Mouse (Mus musculus): ENCODE results near the gene Rgs14. TPM values are rescaled to one million over a fixed set of nuclear protein-coding genes. Genes with fewer than 3 reads are reported as not detected.

Rgs14 gene
- polyA plus RNA-seq, 3 experiments from 2014 or later, result 61.5 to 73.9 (median 62.9) TPM

Other genes with a start within 250 kb of the Rgs14 start
- gene Gm17617, start 236.2 kb upstream of the Rgs14 start, polyA plus RNA-seq (2017; shearing (Covaris generic)), result not detected
- gene Fgfr4, start 217.1 kb upstream of the Rgs14 start, polyA plus RNA-seq (2017; shearing (Covaris generic)), result not detected
- 10 to 100 TPM; 46.7 to 76.6 (median 60.1) TPM for gene Nsd1, start 159.9 kb upstream of the Rgs14 start, polyA plus RNA-seq (2017; shearing (Covaris generic))
- 100 to 1,000 TPM; 196 to 371 (median 209) TPM for gene Prelid1, start 49.2 kb upstream of the Rgs14 start, polyA plus RNA-seq (2017; shearing (Covaris generic))
- gene Rab24, start 47.8 kb upstream of the Rgs14 start, polyA plus RNA-seq (2017; shearing (Covaris generic)), result 10 to 100 TPM in 1 of 3 experiments, 1 to 10 TPM in 2; 8.8 to 15.0 (median 9.7) TPM
- 10 to 100 TPM in 1 of 3 experiments, 1 to 10 TPM in 2; 2.2 to 32.2 (median 3.5) TPM for gene Mxd3, start 39.9 kb upstream of the Rgs14 start, polyA plus RNA-seq (2017; shearing (Covaris generic))
- 10 to 100 TPM; 43.9 to 62.8 (median 60.7) TPM for gene Lman2, start 6.9 kb upstream of the Rgs14 start, polyA plus RNA-seq (2017; shearing (Covaris generic))
- under 1 TPM in 1 of 3 experiments, not detected in 2; 0.20 TPM for gene Slc34a1, start 28.5 kb downstream of the Rgs14 start, polyA plus RNA-seq (2017; shearing (Covaris generic))
- not detected for gene Pfn3, start 45.5 kb downstream of the Rgs14 start, polyA plus RNA-seq (2017; shearing (Covaris generic))
- gene F12, start 57.1 kb downstream of the Rgs14 start, polyA plus RNA-seq (2017; shearing (Covaris generic)), result under 1 TPM in 1 of 3 experiments, not detected in 2; 0.24 TPM
- 10 to 100 TPM; 35.3 to 50.0 (median 40.5) TPM for gene Grk6, start 75.3 kb downstream of the Rgs14 start, polyA plus RNA-seq (2017; shearing (Covaris generic))
- gene Prr7, start 94.5 kb downstream of the Rgs14 start, polyA plus RNA-seq (2017; shearing (Covaris generic)), result under 1 TPM in 1 of 3 experiments, not detected in 2; 0.26 TPM
- gene Dbn1, start 118.4 kb downstream of the Rgs14 start, polyA plus RNA-seq (2017; shearing (Covaris generic)), result under 1 TPM in 1 of 3 experiments, not detected in 2; 0.15 TPM
- gene Pdlim7, start 143.9 kb downstream of the Rgs14 start, polyA plus RNA-seq (2017; shearing (Covaris generic)), result 10 to 100 TPM; 13.2 to 15.7 (median 13.5) TPM
- gene Dok3, start 159.6 kb downstream of the Rgs14 start, polyA plus RNA-seq (2017; shearing (Covaris generic)), result 1 to 10 TPM in 2 of 3 experiments, under 1 TPM in 1; 0.93 to 1.1 (median 1.1) TPM
- gene Ddx41, start 166.9 kb downstream of the Rgs14 start, polyA plus RNA-seq (2017; shearing (Covaris generic)), result 10 to 100 TPM; 41.7 to 61.0 (median 54.6) TPM
- 10 to 100 TPM; 16.4 to 40.7 (median 37.3) TPM for gene Fam193b, start 201.4 kb downstream of the Rgs14 start, polyA plus RNA-seq (2017; shearing (Covaris generic))
- gene Tmed9, start 204.0 kb downstream of the Rgs14 start, polyA plus RNA-seq (2017; shearing (Covaris generic)), result 100 to 1,000 TPM; 184 to 286 (median 269) TPM
- 10 to 100 TPM; 24.5 to 35.8 (median 25.1) TPM for gene B4galt7, start 230.2 kb downstream of the Rgs14 start, polyA plus RNA-seq (2017; shearing (Covaris generic))

Data from inflammation-experienced regulatory T-cells, adult 6 months (primary cell).